8 mouse cellular contexts compared by ENCODE assay signal in the genomic region with DNA sequence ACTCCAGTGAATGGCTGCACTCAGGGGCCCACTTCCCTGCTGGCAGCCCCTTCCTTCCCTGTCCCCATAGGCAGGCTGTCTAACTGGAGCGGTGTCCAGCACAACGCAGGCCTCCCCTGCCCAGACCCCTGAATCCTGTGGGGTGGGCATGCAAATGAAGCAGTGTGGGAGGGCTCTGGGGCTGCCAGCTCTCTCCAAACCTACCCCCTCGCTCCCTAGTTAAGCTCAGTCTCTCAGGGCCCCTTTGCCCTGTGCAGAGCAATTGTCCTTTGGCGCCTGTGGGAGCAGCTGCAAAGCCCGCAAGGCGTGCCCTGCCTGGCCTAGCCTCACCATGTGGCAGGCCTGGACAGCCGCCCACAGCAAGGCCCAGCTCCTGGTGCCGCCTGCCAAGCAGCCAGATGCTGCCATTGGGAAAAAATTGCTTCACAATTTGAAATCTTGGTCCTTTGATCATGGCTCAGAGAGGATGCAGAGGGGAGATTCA.
DNase-seq lines count a peak whose midpoint lies in the region; ATAC-seq and TF ChIP-seq lines count a peak whose summit lies in the region.

No protein-coding gene starts in this region.

- H3K27ac ChIP-seq in forebrain, embryonic 14.5 days (ENCODE audit: low read depth, low read length), result peak overlapping the region; percentile 72
- peak overlapping the region; percentile 72 for H3K27ac ChIP-seq in heart, embryonic 16.5 days (ENCODE audit: low read length)
- H3K27ac ChIP-seq in midbrain, embryonic 12.5 days (replicated peaks), result peak overlapping the region; percentile 90
- H3K27ac ChIP-seq in stomach, postnatal 0 days (replicated peaks), result peak overlapping the region; percentile 56; the same call in 1 of the 2 replicates

- H3K4me1 ChIP-seq in forebrain, embryonic 14.5 days (ENCODE audit: control insufficient read depth, insufficient read depth, low read length), result peaks cover 25% of the 10 kb centered on the region
- peaks cover 26% of the 10 kb centered on the region for H3K4me1 ChIP-seq in heart, embryonic 16.5 days (ENCODE audit: control insufficient read depth, insufficient read depth, low read length)
- peaks cover 46% of the 10 kb centered on the region for H3K4me1 ChIP-seq in midbrain, embryonic 12.5 days
- no peaks in the 10 kb centered on the region; the same call in 1 of the 2 replicates for H3K4me1 ChIP-seq in stomach, postnatal 0 days (replicated peaks; ENCODE audit: control insufficient read depth, insufficient read depth)

- no peaks in the 10 kb centered on the region for H3K9me3 ChIP-seq in forebrain, embryonic 14.5 days (replicated peaks; ENCODE audit: control insufficient read depth, low read length)
- no peaks in the 10 kb centered on the region for H3K9me3 ChIP-seq in heart, embryonic 16.5 days (replicated peaks; ENCODE audit: control insufficient read depth, low read length)
- H3K9me3 ChIP-seq in midbrain, embryonic 12.5 days, result no peaks in the 10 kb centered on the region
- no peaks in the 10 kb centered on the region for H3K9me3 ChIP-seq in stomach, postnatal 0 days (ENCODE audit: control insufficient read depth, low read length)

- H3K4me2 ChIP-seq in forebrain, embryonic 14.5 days (ENCODE audit: low read length), result 0 out of 2 replicates have a peak overlapping the region, but pooled peaks have one; percentile 9
- no peak overlapping the region for H3K4me2 ChIP-seq in heart, embryonic 16.5 days (ENCODE audit: low read depth, low read length)
- H3K4me2 ChIP-seq in midbrain, embryonic 12.5 days (replicated peaks), result 0 out of 2 replicates have a peak overlapping the region, but pooled peaks have one; percentile 23
- no peak overlapping the region for H3K4me2 ChIP-seq in stomach, postnatal 0 days (replicated peaks; ENCODE audit: low read depth)

- H3K36me3 ChIP-seq in forebrain, embryonic 14.5 days (ENCODE audit: control insufficient read depth, insufficient read depth, low read length), result no peaks in the 10 kb centered on the region
- H3K36me3 ChIP-seq in heart, embryonic 16.5 days (ENCODE audit: control insufficient read depth, insufficient read depth), result no peaks in the 10 kb centered on the region; the same call in 1 of the 2 replicates
- no peaks in the 10 kb centered on the region for H3K36me3 ChIP-seq in midbrain, embryonic 12.5 days
- no peaks in the 10 kb centered on the region; the same call in 1 of the 2 replicates for H3K36me3 ChIP-seq in stomach, postnatal 0 days (ENCODE audit: control insufficient read depth, insufficient read depth, low read length)

- H3K4me3 ChIP-seq in forebrain, embryonic 14.5 days (ENCODE audit: low read depth, low read length), result no peak overlapping the region
- H3K4me3 ChIP-seq in heart, embryonic 16.5 days (ENCODE audit: low read length), result no peak overlapping the region
- no peak overlapping the region for H3K4me3 ChIP-seq in midbrain, embryonic 12.5 days
- H3K4me3 ChIP-seq in stomach, postnatal 0 days (ENCODE audit: low read depth, low read length), result no peak overlapping the region

- no peak for TF ChIP-seq EP300 in stomach, postnatal 0 days (optimal IDR thresholded peaks at IDR 0.05)

- peak overlapping the region; percentile 38; the same call in 1 of the 2 replicates for H3K9ac ChIP-seq in forebrain, embryonic 14.5 days (ENCODE audit: low read length)
- peak overlapping the region; percentile 18; the same call in 1 of the 2 replicates for H3K9ac ChIP-seq in heart, embryonic 16.5 days (ENCODE audit: low read length)
- 0 out of 2 replicates have a peak overlapping the region, but pooled peaks have one; percentile 24 for H3K9ac ChIP-seq in midbrain, embryonic 12.5 days (replicated peaks)
- no peak overlapping the region for H3K9ac ChIP-seq in stomach, postnatal 0 days (ENCODE audit: low read length)

- peak; percentile 63 for DNase-seq in 3134 (ENCODE audit: extremely low read depth, insufficient read length, low spot score)
- peak; percentile 57 for DNase-seq in cerebellum, adult 11 months
- peak; percentile 94 for DNase-seq in forebrain, embryonic 14.5 days (ENCODE audit: low spot score)
- peak; percentile 51 to 54 for DNase-seq in layer of hippocampus, postnatal 25 days (ENCODE audit: extremely low spot score in 1 of 2, low spot score in 1 of 2)
- peak; percentile 43 for DNase-seq in stomach, postnatal 0 days (ENCODE audit: low spot score)
- no peak for DNase-seq in B cell, adult 2 months

- WGBS in forebrain, embryonic 14.5 days, result 6% methylated on average over 8 of the region's 8 CpGs
- 40% methylated on average over 8 of the region's 8 CpGs for WGBS in heart, embryonic 16.5 days
- 6% methylated on average over 8 of the region's 8 CpGs for WGBS in midbrain, embryonic 12.5 days
- WGBS in stomach, postnatal 0 days, result 38% methylated on average over 8 of the region's 8 CpGs

- TF ChIP-seq CTCF in stomach, postnatal 0 days (IDR thresholded peaks at IDR 0.05; ENCODE audit: low read depth), result no peak

- ATAC-seq in forebrain, embryonic 14.5 days, result peak; percentile 97
- ATAC-seq in heart, embryonic 16.5 days (replicated peaks; ENCODE audit: extremely low read depth, insufficient read depth, low FRiP score), result peak; percentile 75
- ATAC-seq in midbrain, embryonic 12.5 days (ENCODE audit: low FRiP score, low read depth), result peak; percentile 98
- 0 out of 2 replicates have a peak, but pooled peaks have one; percentile 40 for ATAC-seq in stomach, postnatal 0 days (ENCODE audit: low FRiP score, low TSS enrichment)

- H3K27me3 ChIP-seq in forebrain, embryonic 14.5 days (replicated peaks; ENCODE audit: control insufficient read depth, insufficient read depth, low read length), result no peaks in the 10 kb centered on the region
- H3K27me3 ChIP-seq in heart, embryonic 16.5 days (ENCODE audit: control insufficient read depth, insufficient read depth, low read length), result no peaks in the 10 kb centered on the region
- no peaks in the 10 kb centered on the region for H3K27me3 ChIP-seq in midbrain, embryonic 12.5 days
- no peaks in the 10 kb centered on the region for H3K27me3 ChIP-seq in stomach, postnatal 0 days (ENCODE audit: control insufficient read depth, insufficient read depth, low read length)

Comparison
In these comparisons a context has a peak if more than half of its experiments do, and no peak if none do; other contexts are left out.
1. DNase-seq: peak in 3134 (single experiment), cerebellum, adult 11 months (single experiment), forebrain, embryonic 14.5 days (single experiment), layer of hippocampus, postnatal 25 days (2 of 2) and stomach, postnatal 0 days (single experiment); none in B cell, adult 2 months (0 of 2).
2. ATAC-seq: peak in every context shown above with its lines; median percentile 98 in midbrain, embryonic 12.5 days; 97 in forebrain, embryonic 14.5 days; 75 in heart, embryonic 16.5 days; 40 in stomach, postnatal 0 days.
3. H3K4me2 ChIP-seq: peak in forebrain, embryonic 14.5 days (single experiment) and midbrain, embryonic 12.5 days (single experiment); none in heart, embryonic 16.5 days (single experiment) and stomach, postnatal 0 days (single experiment).
4. Peak in every context shown above with its lines, with median percentiles within 50 percentile points of each other: H3K27ac ChIP-seq.